Comparison of ENCODE assay signal across 13 mouse cellular contexts in genomic region chr6:128070921-128071558, GRCm38 (mm10).
A peak's percentile ranks its signal among the peaks of the same experiment; 100 is the strongest.
DNase-seq lines count a peak whose midpoint lies in the region; ATAC-seq and TF ChIP-seq lines count a peak whose summit lies in the region.
"Had no signal": no experiment of that assay in that cellular context is flagged by ENCODE, and none has a peak within 500 bp of the region (broad histone marks: within the 10 kb centered on the region; RNA-seq: fewer than 3 reads in every experiment).

No protein-coding gene starts in this region.

- H3K36me3 ChIP-seq in heart, postnatal 0 days (replicated peaks; ENCODE audit: control insufficient read depth, insufficient read depth, low read length), result 0 out of 2 replicates have a peak, but pooled peaks cover 4% of the 10 kb centered on the region
- H3K36me3 ChIP-seq in embryonic facial prominence, embryonic 14.5 days (ENCODE audit: control insufficient read depth, insufficient read depth, low read length), result no peaks in the 10 kb centered on the region; the same call in 1 of the 2 replicates
- no peaks in the 10 kb centered on the region for H3K36me3 ChIP-seq in limb, embryonic 14.5 days (ENCODE audit: control insufficient read depth, insufficient read depth, low read length)

- WGBS in heart, postnatal 0 days, result 62% methylated on average over 11 of the region's 12 CpGs
- 64% methylated on average over 12 of the region's 12 CpGs for WGBS in embryonic facial prominence, embryonic 14.5 days
- 73% methylated on average over 12 of the region's 12 CpGs for WGBS in limb, embryonic 14.5 days

- peak overlapping the region; percentile 56 for H3K27ac ChIP-seq in heart, postnatal 0 days (ENCODE audit: low read depth)
- H3K27ac ChIP-seq in embryonic facial prominence, embryonic 14.5 days (replicated peaks; ENCODE audit: low read depth, low read length), result peak overlapping the region; percentile 73; the same call in 1 of the 2 replicates
- H3K27ac ChIP-seq in limb, embryonic 14.5 days (replicated peaks; ENCODE audit: low read depth, low read length), result peak overlapping the region; percentile 62
- no peak overlapping the region for H3K27ac ChIP-seq in layer of hippocampus, adult 2 months

- no peak overlapping the region for H3K9ac ChIP-seq in heart, postnatal 0 days (replicated peaks; ENCODE audit: low read depth, low read length)
- H3K9ac ChIP-seq in embryonic facial prominence, embryonic 14.5 days (ENCODE audit: low read depth, low read length), result no peak overlapping the region
- H3K9ac ChIP-seq in limb, embryonic 14.5 days (ENCODE audit: low read depth, low read length, severe bottlenecking), result no peak overlapping the region

- no peak for DNase-seq in heart, postnatal 0 days (ENCODE audit: low spot score)
- DNase-seq in heart, postnatal 14 days, result no peak
- peak; percentile 71 to 78 for DNase-seq in cerebellum, adult 18-20 months
- DNase-seq in embryonic facial prominence, embryonic 14.5 days (ENCODE audit: low spot score), result no peak
- no peak for DNase-seq in limb, embryonic 14.5 days (ENCODE audit: low spot score)
- no peak for DNase-seq in layer of hippocampus, adult 2 months (ENCODE audit: low spot score in 2 of 2)
- DNase-seq in frontal cortex, postnatal 14 days (ENCODE audit: low spot score in 2 of 2), result no peak
- DNase-seq in left cerebral cortex, postnatal 25 days (ENCODE audit: low spot score in 2 of 2), result no peak
- DNase-seq: kidney, postnatal 10 days; lung, postnatal 10 days had no signal

- peaks cover 54% of the 10 kb centered on the region for H3K4me1 ChIP-seq in heart, postnatal 0 days (ENCODE audit: control insufficient read depth, insufficient read depth)
- H3K4me1 ChIP-seq in embryonic facial prominence, embryonic 14.5 days (ENCODE audit: control insufficient read depth, insufficient read depth, low read length), result peaks cover 29% of the 10 kb centered on the region
- H3K4me1 ChIP-seq in limb, embryonic 14.5 days (ENCODE audit: control insufficient read depth, insufficient read depth, low read length), result peaks cover 52% of the 10 kb centered on the region

- ATAC-seq in heart, postnatal 0 days (ENCODE audit: insufficient read depth, low read depth), result no peak
- ATAC-seq in embryonic facial prominence, embryonic 14.5 days (ENCODE audit: low read depth), result no peak
- ATAC-seq in limb, embryonic 14.5 days (ENCODE audit: low FRiP score, low read depth), result no peak
- ATAC-seq: CD4-positive, CD25-positive, alpha-beta regulatory T cell, adult 4 months had no signal

- no peak overlapping the region for H3K4me3 ChIP-seq in heart, postnatal 0 days (ENCODE audit: low read depth, low read length)
- no peak overlapping the region for H3K4me3 ChIP-seq in embryonic facial prominence, embryonic 14.5 days (ENCODE audit: low read depth, low read length)
- no peak overlapping the region for H3K4me3 ChIP-seq in limb, embryonic 14.5 days (replicated peaks; ENCODE audit: low read length)
- H3K4me3 ChIP-seq in layer of hippocampus, adult 2 months, result no peak overlapping the region
- H3K4me3 ChIP-seq: erythroblast, embryonic 14.5 days; myocyte had no signal

- H3K27me3 ChIP-seq in heart, postnatal 0 days (ENCODE audit: control insufficient read depth, insufficient read depth, low read length), result no peaks in the 10 kb centered on the region
- no peaks in the 10 kb centered on the region for H3K27me3 ChIP-seq in embryonic facial prominence, embryonic 14.5 days (replicated peaks; ENCODE audit: control insufficient read depth, insufficient read depth, low read length)
- no peaks in the 10 kb centered on the region for H3K27me3 ChIP-seq in limb, embryonic 14.5 days (ENCODE audit: control insufficient read depth, insufficient read depth, low read length)

- no peaks in the 10 kb centered on the region for H3K9me3 ChIP-seq in heart, postnatal 0 days (replicated peaks; ENCODE audit: control insufficient read depth, low read length)
- H3K9me3 ChIP-seq in embryonic facial prominence, embryonic 14.5 days (ENCODE audit: control insufficient read depth, low read length), result no peaks in the 10 kb centered on the region
- H3K9me3 ChIP-seq in limb, embryonic 14.5 days (ENCODE audit: control insufficient read depth, low read length), result no peaks in the 10 kb centered on the region

- intact Hi-C loops in heart, postnatal 14 days (cut with DNase I), result no loop called here
- intact Hi-C loops in left cerebral cortex, postnatal 25 days (cut with DNase I), result no loop called here

- no peak for TF ChIP-seq EP300 in heart, postnatal 0 days (IDR thresholded peaks at IDR 0.05; ENCODE audit: low read depth)

- TF ChIP-seq POLR2A in limb, embryonic 14.5 days (IDR thresholded peaks at IDR 0.05; ENCODE audit: borderline replicate concordance, extremely low read depth, insufficient read depth, insufficient read length), result no peak

- no peak overlapping the region for H3K4me2 ChIP-seq in heart, postnatal 0 days (ENCODE audit: low read depth, low read length)
- no peak overlapping the region for H3K4me2 ChIP-seq in embryonic facial prominence, embryonic 14.5 days (ENCODE audit: low read depth, low read length)
- H3K4me2 ChIP-seq in limb, embryonic 14.5 days (replicated peaks; ENCODE audit: low read depth, low read length, severe bottlenecking), result no peak overlapping the region

- TF ChIP-seq CTCF in heart, postnatal 0 days (IDR thresholded peaks at IDR 0.05; ENCODE audit: low read depth), result no peak
- TF ChIP-seq CTCF in layer of hippocampus, adult 2 months (conservative IDR thresholded peaks at IDR 0.05), result no peak

Comparison
In these comparisons a context has a peak if more than half of its experiments do, and no peak if none do; other contexts are left out.
1. DNase-seq: peak in cerebellum, adult 18-20 months (2 of 2); none in heart, postnatal 0 days (single experiment), heart, postnatal 14 days (0 of 2), embryonic facial prominence, embryonic 14.5 days (single experiment), limb, embryonic 14.5 days (single experiment), layer of hippocampus, adult 2 months (0 of 2), frontal cortex, postnatal 14 days (0 of 2) and left cerebral cortex, postnatal 25 days (0 of 2).